Comparison of ENCODE assay signal across 7 mouse cellular contexts in genomic region chr11:119088391-119089234, GRCm38 (mm10). TPM values are rescaled to one million over a fixed set of nuclear protein-coding genes. Genes with fewer than 3 reads are reported as not detected.
DNase-seq lines count a peak whose midpoint lies in the region; ATAC-seq and TF ChIP-seq lines count a peak whose summit lies in the region.

No protein-coding gene starts in this region.

- peak; percentile 56 for DNase-seq in midbrain, embryonic 10.5 days (ENCODE audit: low spot score)
- DNase-seq in cerebellum, adult 8-10 months: peak; percentile 21
- DNase-seq in forebrain, postnatal 0 days: peak; percentile 45
- DNase-seq in kidney, postnatal 4 days: peak; percentile 61 to 75
- peak; percentile 60 for DNase-seq in naive thymus-derived CD4-positive, alpha-beta T cell, adult 2 months (ENCODE audit: low read depth)
- no peak for DNase-seq in left cerebral cortex, postnatal 25 days (ENCODE audit: low spot score in 2 of 2)

- WGBS in midbrain, embryonic 10.5 days: under 1% methylated on average over 28 of the region's 28 CpGs
- WGBS in midbrain, embryonic 16.5 days: 2% methylated on average over 28 of the region's 28 CpGs
- 5% methylated on average over 28 of the region's 28 CpGs for WGBS in forebrain, postnatal 0 days

- TF ChIP-seq CTCF in forebrain, postnatal 0 days (IDR thresholded peaks at IDR 0.05; ENCODE audit: low read depth): peak; percentile 46; the same call in 1 of the 2 replicates

- H3K36me3 ChIP-seq in midbrain, embryonic 10.5 days: no peaks in the 10 kb centered on the region
- no peaks in the 10 kb centered on the region for H3K36me3 ChIP-seq in midbrain, embryonic 16.5 days (ENCODE audit: control insufficient read depth, insufficient read depth, low read length)
- H3K36me3 ChIP-seq in forebrain, postnatal 0 days (ENCODE audit: insufficient read depth): no peaks in the 10 kb centered on the region

- no peaks in the 10 kb centered on the region for H3K9me3 ChIP-seq in midbrain, embryonic 10.5 days (replicated peaks)
- H3K9me3 ChIP-seq in midbrain, embryonic 16.5 days (replicated peaks; ENCODE audit: control insufficient read depth, low read length, poor library complexity, severe bottlenecking): no peaks in the 10 kb centered on the region
- no peaks in the 10 kb centered on the region for H3K9me3 ChIP-seq in forebrain, postnatal 0 days (ENCODE audit: low read length)

- no peak overlapping the region for H3K27ac ChIP-seq in midbrain, embryonic 10.5 days (replicated peaks)
- no peak overlapping the region for H3K27ac ChIP-seq in midbrain, embryonic 16.5 days (ENCODE audit: low read length)
- no peak overlapping the region for H3K27ac ChIP-seq in forebrain, postnatal 0 days (ENCODE audit: low read depth, low read length)

- ATAC-seq in midbrain, embryonic 16.5 days: no peak
- ATAC-seq in forebrain, postnatal 0 days: no peak

- peaks cover 78% of the 10 kb centered on the region for H3K4me1 ChIP-seq in midbrain, embryonic 10.5 days
- H3K4me1 ChIP-seq in midbrain, embryonic 16.5 days (ENCODE audit: control insufficient read depth, insufficient read depth, low read length): peaks cover 36% of the 10 kb centered on the region
- peaks cover 15% of the 10 kb centered on the region for H3K4me1 ChIP-seq in forebrain, postnatal 0 days (ENCODE audit: insufficient read depth)

- no peak overlapping the region for H3K4me2 ChIP-seq in midbrain, embryonic 16.5 days (ENCODE audit: low read length)
- no peak overlapping the region for H3K4me2 ChIP-seq in forebrain, postnatal 0 days (ENCODE audit: low read depth)

- H3K9ac ChIP-seq in midbrain, embryonic 16.5 days (ENCODE audit: low read depth, low read length): no peak overlapping the region
- H3K9ac ChIP-seq in forebrain, postnatal 0 days: no peak overlapping the region

- H3K27me3 ChIP-seq in midbrain, embryonic 10.5 days (ENCODE audit: low read depth, poor library complexity, severe bottlenecking): peaks cover 87% of the 10 kb centered on the region
- H3K27me3 ChIP-seq in midbrain, embryonic 16.5 days (ENCODE audit: control insufficient read depth, insufficient read depth, low read depth, low read length): peaks cover 18% of the 10 kb centered on the region
- peaks cover 27% of the 10 kb centered on the region for H3K27me3 ChIP-seq in forebrain, postnatal 0 days (ENCODE audit: insufficient read depth, low read length)

- H3K4me3 ChIP-seq in midbrain, embryonic 10.5 days: peak overlapping the region; percentile 25; the same call in 1 of the 2 replicates
- H3K4me3 ChIP-seq in midbrain, embryonic 16.5 days (ENCODE audit: low read depth, low read length): no peak overlapping the region
- H3K4me3 ChIP-seq in forebrain, postnatal 0 days (ENCODE audit: low read depth, low read length): no peak overlapping the region

- intact Hi-C loops in left cerebral cortex, postnatal 25 days (cut with DNase I): loop anchor here (2.0 kb wide), 1 partner anchor 102 kb away; no protein-coding TSS in a partner anchor

RNA-seq across cellular contexts. Expression of gene Cbx4, which starts 2.6 kb away (rescaled TPM):
- polyA plus RNA-seq in midbrain, embryonic 10.5 days (2016; fragmentation: Nextera tagmentation; extraction: Ambion mirVana): 5.1 and 7.1 TPM in 2 replicates
- 23.9 and 25.6 TPM in 2 replicates for polyA plus RNA-seq in midbrain, embryonic 16.5 days (2015; fragmentation: Nextera tagmentation; extraction: Ambion mirVana)
- total RNA-seq in forebrain, postnatal 0 days (2014; rRNA removed): 36.1 and 38.6 TPM in 2 replicates
- 21.7 and 26.1 TPM in 2 replicates for polyA plus RNA-seq in forebrain, postnatal 0 days (2015; fragmentation: Nextera tagmentation; extraction: Ambion mirVana)
- total RNA-seq in left cerebral cortex, postnatal 25 days (2021): 10 to 100 TPM; 59.5 to 66.2 TPM

RNA-seq across cellular contexts. Expression of gene Cbx8, which starts 47.8 kb away (rescaled TPM):
- polyA plus RNA-seq in midbrain, embryonic 10.5 days (2016; fragmentation: Nextera tagmentation; extraction: Ambion mirVana): 13.5 and 15.0 TPM in 2 replicates
- polyA plus RNA-seq in midbrain, embryonic 16.5 days (2015; fragmentation: Nextera tagmentation; extraction: Ambion mirVana): 8.5 and 8.6 TPM in 2 replicates
- 14.2 and 21.9 TPM in 2 replicates for total RNA-seq in forebrain, postnatal 0 days (2014; rRNA removed)
- polyA plus RNA-seq in forebrain, postnatal 0 days (2015; fragmentation: Nextera tagmentation; extraction: Ambion mirVana): 5.3 and 8.5 TPM in 2 replicates
- total RNA-seq in left cerebral cortex, postnatal 25 days (2021): 10 to 100 TPM; 12.9 to 17.7 TPM

Comparison
In these comparisons a context has a peak if more than half of its experiments do, and no peak if none do; other contexts are left out.
1. DNase-seq: peak in midbrain, embryonic 10.5 days (single experiment), cerebellum, adult 8-10 months (single experiment), forebrain, postnatal 0 days (single experiment), kidney, postnatal 4 days (2 of 2) and naive thymus-derived CD4-positive, alpha-beta T cell, adult 2 months (single experiment); none in left cerebral cortex, postnatal 25 days (0 of 2).